Mouse (Mus musculus) brain, embryonic 18.5 days (tissue): Measurements from ENCODE around the gene Olr1.
"Not testable (repeated sequence)": the region's sequence is repeated elsewhere in the genome, so short reads cannot be mapped to it uniquely, and the experiment has no call there.

Source experiments
- DNase-seq: peaks from one replicate; pipeline ENCODE4 v3.0.0-alpha.2; 2012; ENCODE audit warnings: low read depth, low spot score

Olr1 gene

DNA sequence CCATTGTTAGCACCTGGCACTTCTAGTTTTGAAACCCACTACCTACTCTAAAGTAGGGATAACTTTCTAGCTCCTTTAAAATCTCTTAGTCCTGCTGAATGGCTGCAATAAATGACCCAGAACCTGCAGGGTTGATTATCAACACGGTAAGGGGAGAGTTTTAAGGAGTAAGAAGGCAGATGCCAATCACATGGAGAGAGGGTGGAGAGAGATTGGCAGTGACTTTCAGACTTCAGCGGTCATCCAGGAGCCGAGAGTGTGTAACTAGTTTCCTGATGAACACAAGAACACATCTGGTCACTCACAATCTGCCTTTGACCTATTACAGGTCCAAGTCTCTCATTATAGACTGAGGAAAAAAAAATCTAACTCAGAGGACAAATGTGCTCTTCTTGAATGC is 5.4 kb upstream of the Olr1 start, which contains the start of gene Tmem52b:
Gene Tmem52b (plus strand): TSS at position 189 of the 400 bp plus-strand sequence.
- no peak for DNase-seq

DNA sequence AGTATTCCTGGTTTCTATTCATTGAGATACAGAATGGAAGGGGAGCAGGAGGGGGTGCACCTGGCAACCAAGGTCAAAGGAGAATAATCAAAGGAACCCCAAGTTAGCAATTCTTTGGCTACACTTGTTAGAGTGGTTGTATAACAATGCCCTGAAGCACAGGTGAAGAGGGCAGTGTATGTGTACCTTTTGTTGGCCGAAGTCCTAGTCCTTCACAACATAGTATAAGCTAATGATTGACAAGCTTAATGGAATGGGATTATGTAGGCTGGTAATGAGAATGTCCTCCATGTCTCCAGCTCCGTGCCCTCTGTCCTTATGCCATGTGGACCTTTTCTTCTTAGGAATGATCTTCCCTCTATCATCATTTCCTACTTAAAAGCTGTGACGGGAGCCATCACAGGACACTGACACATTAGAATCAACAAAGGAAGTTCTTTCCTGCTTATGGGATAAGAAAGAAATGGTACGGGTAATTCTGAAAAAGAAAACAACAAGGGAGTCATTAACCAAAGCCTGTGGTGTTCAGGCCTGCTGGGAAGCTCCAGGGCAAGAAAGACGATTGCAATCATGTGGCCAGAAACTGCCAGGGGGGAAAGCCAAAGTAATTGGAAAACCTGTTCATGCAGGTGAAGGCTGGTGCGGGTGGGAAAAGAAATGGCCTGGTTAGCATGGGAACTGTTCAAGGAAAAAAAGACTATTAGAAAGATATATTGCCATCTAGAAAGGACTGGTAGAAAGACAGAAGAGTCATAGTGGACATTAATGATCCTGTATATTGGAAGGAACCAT is 3.4 kb upstream of the Olr1 start:
- DNase-seq = no peak

DNA sequence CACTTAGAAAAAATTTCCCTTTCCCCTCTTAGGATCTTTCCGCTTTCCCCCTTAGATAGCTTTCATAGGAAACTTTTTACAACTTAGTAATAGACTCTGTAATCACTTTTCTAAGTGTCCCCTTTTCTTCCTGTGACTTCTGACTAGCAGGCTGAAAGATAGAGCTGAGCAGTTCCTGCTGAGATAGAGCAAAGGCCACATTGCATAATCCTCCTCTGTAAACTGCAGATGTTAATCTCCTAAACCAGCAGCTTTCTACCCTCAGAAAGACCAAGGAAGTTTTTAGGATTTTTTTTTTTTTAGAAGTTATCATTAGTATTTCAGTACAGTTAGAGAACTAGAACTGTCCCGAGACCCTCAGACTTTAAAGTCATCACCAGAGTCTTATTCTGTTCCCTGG is 3.5 kb downstream of the Olr1 start:
- DNase-seq = no peak

DNA sequence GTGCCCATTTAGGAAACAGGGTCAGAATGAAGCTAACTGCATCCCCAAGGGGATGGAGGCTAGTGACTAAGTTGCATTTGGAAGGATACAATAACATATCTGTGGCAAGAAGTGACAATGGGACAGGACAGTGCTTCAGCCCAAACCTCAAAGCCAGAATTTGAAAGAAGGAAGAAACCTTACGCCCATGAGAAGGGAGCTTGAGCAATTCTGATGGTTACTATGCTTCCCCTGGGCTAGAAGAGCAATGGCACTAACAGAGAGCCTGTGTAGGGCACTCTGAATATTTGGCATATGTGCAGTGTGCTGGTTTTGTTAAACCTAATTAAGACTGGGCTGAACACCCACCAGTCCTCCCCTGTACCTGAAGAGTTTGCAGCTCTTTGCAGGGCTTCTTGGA is 7.4 kb downstream of the Olr1 start:
- not testable (repeated sequence) for DNase-seq

DNA sequence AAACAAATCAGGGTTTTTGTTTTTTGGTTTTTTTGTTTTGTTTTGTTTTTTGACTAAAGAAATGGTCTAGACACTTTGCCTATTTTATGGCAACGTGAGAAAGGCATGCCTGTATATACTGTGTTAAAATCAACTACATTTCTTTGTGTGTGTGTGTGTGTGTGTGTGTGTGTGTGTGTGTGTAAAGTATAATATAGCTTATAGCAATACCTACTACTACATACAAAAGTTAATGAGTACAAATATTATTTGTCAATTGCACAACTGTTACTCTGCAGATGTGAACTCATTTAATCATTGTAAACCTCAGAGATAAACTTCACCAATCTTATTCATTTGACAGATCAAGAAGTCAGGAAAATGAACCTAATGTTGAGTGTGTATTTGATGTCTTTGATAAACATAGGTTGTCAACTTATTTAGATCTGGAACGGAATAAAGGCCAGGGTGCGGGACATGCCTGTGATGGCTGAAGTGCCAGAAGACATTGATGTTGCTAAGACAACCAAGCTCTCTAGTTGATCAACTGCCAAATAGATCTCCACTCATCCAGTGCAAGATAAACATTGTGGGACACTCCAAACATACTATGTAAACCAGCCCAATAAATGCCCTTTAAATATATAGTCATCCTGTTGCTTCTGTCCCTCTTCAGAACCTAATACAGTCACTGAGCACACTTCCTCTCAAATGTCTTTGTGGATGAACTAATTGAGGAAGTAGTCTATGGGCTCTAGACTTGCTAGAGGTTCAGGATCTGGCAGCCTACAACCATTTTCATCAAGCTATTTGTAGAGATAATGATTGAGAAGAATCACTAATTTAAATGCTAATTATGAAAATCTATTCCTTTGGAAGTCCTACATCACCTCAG is 9.4 kb downstream of the Olr1 start:
- no peak for DNase-seq

DNA sequence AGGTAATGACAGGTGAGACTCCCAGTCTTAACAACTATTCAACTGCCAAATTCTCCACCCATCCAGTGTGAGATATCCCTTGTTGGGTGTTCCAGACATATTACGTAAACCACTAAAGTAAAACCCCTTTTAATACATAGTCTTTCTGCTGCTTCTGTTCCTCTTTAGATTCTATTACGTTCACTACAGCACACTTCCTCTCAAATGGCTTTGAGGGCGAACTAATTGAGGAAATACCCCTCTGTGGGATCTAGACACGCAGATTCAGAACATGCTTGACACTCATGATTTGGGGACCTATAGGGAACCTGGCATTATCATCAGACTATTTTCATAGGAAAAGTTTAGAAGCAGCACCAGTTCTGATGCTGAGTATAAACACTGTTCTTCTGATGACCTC is 12.0 kb downstream of the Olr1 start:
- DNase-seq = no peak

DNA sequence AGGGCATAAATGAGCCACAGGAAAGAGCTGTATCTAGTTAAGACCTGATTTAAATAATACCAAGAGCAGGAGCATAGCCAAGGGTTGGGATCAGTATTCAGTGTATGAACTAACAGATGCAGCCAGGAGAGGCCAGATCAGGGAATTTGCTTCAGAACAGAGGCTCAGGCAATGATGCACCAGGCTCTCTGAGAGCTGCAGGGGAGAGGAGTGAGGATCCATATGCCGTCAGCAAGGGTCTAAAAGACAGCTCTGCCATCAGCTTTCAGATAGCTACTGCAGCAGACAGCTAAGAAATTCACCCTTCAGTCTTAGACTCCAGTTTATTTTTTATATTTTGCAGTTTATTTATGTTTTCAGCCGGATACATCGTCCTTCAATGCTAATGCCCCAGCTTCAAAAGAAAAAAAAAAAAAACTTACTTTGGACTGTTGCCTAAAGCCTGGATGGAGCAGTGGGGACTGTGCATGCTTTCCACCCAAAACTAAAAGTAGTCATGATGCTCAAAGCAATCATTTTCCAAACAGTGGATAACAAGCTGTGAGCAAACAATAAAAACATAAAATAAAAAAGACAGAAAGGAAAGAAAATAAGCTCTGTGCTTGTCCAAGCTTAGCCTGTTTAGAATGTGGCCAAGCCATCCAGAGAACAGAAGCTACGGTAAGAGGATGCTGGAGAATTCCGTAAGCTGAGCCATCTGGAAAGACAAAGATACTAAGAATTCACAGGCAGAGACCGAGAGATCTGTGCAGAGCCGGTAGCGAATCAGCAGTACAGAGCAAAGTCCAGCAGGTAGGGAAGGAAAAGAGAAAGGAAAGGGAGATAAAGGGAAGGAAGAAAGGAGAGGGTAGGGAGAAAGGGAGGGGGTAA is 26.6 kb downstream of the Olr1 start:
- peak; percentile 47 for DNase-seq

DNA sequence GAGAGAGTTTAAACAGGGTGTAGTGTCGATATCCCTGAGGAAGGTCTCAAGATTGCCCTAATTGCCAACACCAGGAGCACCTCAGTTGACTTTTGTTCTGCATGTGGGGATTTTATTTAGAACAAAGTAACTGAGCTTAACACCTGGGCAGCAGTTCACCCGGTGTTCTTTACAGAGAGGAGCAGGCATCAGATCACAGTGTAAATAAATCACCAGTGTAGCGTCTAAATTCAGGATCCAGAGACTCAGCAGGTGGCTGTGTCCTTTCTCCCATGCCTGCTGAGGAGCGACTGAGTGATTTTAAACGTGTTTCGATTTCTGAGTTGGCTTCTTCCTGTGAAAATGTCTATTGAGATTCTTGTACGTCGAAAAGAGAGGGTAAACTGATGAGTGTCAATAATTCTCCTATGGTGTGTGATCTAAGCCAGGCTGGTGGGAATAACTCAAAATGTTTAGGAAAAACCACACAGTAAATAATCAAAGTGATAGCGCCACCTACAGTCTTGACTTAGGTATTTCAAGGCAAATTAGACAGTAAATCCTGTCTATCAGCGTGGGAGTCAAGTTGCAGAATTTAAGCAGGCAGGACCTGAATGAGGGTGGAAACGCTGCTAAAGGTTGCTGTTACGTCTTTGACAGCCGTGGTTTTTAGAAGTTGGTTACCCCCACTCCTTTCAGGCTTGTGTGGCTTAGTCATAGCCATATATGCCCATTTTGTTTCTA is 30.4 kb downstream of the Olr1 start:
- no peak for DNase-seq

DNA sequence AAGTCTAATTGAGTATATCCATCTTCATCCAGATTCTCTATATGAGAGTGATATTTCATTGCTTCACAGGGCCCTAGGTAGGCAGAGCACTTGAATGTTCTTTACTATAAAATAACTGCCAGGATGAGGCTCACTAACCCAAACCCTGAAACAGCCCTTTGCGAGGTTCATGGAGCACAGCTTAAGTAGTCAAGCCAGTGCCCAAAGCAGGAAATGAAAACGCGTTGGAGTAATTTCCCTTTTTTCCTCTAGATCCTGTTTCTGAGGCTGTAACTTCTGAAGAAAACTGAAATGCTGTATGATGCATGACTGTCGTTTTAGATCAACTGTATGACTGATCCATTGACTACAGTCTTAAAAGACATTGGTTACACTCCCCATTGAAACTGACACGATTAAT is 34.3 kb downstream of the Olr1 start:
- DNase-seq = no peak

DNA sequence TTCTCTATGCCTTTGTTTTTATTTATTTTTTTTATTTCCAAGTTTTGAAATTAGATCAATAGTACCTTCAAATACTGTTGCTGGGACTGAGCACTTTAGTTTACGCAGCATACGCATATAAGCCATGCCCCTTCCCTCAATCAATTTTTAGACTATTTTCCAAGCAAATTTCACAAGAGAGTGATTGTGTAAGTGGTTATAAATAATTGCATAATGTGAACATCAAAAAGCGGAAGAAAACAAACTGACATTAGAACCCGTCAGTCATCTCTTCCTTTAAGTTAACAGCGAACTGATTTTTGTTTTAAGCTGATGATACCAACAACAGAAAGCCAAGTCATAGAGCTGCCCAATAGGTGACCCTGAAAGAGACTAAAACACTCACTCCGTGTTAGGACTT is 35.6 kb downstream of the Olr1 start:
- DNase-seq = no peak

DNA sequence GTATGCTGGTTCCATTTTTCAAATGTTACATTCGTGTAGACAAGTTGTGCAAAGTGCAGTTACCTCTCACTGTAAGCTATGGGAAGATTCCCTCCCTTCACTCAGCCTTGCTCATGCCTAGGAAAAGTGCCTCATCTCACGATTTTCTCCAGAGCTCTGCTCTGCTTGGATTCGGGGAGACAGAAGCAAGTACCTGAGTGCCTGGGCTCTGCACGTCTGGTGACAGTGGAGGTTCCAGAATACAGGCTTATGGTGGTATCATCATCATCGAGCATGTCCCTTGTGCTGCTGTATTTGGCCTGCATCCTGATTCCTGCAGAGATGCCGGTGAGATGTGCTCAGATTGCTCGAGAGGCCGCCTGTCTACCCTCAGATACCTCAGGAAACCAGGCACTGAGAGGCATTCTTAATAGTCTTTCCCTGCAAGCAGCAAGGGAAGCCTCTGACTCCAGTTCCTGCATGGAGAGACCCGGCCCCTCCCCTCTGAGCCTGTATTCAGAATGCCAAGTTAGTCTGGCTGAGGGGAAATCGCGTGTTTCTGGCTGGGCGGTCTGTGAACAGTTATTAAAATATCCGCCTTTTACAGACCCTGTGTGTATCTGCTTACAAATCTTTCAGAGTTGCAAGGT is 55.4 kb downstream of the Olr1 start, which contains the start of gene Clec1a:
Gene Clec1a (minus strand): TSS at position 590 of the 629 bp plus-strand sequence.
- no peak for DNase-seq

DNA sequence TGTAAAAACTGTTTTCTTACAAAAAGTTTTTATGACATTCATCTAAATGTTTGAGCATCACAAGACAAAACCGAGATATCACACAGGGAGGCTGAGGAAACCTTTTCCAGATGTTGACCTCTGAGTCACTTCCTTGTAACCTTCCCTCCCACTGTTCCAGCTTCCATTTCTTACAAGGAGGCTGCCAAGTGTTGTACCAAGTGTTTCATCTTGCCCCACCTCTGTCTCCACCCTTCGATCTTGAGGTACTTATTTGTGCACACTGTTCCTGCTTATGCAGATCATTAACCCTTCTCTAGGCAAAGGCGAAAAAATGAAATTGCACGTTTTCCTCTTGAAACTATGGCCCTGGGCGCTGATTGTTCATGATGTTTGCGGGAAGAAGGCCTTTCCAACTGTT is 57.2 kb downstream of the Olr1 start:
- no peak for DNase-seq

DNA sequence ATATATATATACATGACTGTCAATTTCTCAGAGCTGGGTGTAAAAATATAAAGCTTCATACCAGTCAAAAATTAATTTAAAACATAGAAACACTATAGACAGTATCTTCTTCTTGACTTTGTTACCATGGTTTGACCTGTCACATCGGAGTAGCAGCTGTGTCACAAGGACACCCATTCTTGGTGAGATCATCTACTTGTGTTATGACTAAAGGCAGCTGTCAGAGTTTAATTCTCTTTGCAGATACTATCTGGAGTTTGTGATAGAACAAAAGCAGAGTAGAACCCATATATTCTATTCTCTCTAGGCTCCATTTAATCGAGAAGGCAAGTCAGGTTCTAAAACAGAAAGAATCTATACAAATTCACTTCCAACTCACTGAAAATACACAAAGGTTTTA is 68.9 kb downstream of the Olr1 start:
- no peak for DNase-seq

DNA sequence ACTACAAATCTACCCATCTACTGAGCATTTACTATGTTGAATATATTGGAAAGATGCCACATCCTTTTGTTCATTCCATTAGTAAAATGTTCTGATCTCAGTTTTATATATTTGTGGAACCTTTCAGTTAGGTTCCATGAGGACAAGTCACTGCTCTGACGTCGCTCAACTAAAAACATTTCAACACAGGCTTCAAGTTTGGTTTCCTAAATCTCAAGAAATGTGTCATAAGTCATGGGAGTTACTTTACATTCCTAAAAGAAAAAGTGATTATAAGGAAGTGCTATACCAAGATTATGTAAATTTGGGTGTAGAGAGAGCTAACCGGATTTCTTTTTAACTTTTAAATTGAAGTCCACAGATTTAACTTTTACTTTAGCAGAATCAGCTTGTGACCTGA is 70.9 kb downstream of the Olr1 start:
- DNase-seq = no peak
